Mouse (Mus musculus): ENCODE results near the gene Plekhh1. TPM values are rescaled to one million over a fixed set of nuclear protein-coding genes. Genes with fewer than 3 reads are reported as not detected.

The Plekhh1 gene
- polyA plus RNA-seq, 1 experiment from 2014 or later, result 4.9 TPM

- WGBS, result 49% methylated on average over 8 of the region's 8 CpGs
- Histone ChIP-seq H3K27me3 (replicated peaks) (no peaks in the 10 kb centered on the region), H3K4me2 (no peak overlapping the region), H3K9ac (no peak overlapping the region), H3K9me3 (no peaks in the 10 kb centered on the region), H3K27ac (no peak overlapping the region), H3K4me1 (no peaks in the 10 kb centered on the region), H3K36me3 (no peaks in the 10 kb centered on the region), H3K4me3 (replicated peaks) (no peak overlapping the region)
- no peak for ATAC-seq (ENCODE audit: insufficient read depth, low FRiP score, low read depth)
Measured at GRCm38 (mm10) chr12:79039708-79040107, 10.7 kb downstream of the Plekhh1 start.

DNA sequence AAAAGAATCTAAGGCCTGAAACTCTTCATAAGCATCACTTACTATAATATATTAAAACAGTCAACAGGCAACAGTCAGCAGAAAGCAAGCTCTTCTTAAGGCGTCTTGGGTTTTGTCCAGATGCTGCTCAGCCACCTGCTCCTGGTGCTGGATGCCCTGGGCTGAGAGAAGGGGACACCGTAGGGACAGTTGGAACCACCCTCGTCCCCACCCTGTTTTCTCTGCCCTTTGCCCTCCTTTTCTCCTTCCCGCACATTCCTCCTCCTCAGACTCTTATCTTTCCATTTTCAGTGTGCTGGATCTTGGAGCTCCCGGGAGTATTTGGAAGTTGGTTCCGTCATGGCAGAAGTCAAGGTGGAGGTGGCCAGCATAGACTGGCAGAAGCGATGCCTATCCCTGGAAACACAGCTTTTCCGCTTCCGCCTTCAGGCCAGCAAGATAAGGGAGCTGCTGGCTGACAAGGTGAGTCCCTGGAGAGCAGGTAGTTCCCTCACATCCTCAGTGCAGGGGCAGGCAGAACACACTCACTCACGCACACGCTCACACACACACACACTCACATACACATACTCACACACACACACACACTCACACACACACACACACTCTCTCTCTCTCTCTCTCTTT, 11.4 kb downstream of the Plekhh1 start:
- no peak overlapping the region for H3K4me2 ChIP-seq
- no peaks in the 10 kb centered on the region for H3K9me3 ChIP-seq
- 74% methylated on average over 11 of the region's 11 CpGs for WGBS
- no peak for ATAC-seq (ENCODE audit: insufficient read depth, low FRiP score, low read depth)
- H3K4me1 ChIP-seq, result no peaks in the 10 kb centered on the region
- no peaks in the 10 kb centered on the region for H3K27me3 ChIP-seq (replicated peaks)
- H3K4me3 ChIP-seq (replicated peaks), result no peak overlapping the region
- no peak overlapping the region for H3K27ac ChIP-seq
- H3K9ac ChIP-seq, result no peak overlapping the region
- no peaks in the 10 kb centered on the region for H3K36me3 ChIP-seq

GRCm38 (mm10) chr12:79041436-79041835, 12.5 kb downstream of the Plekhh1 start:
- no peaks in the 10 kb centered on the region for H3K9me3 ChIP-seq
- H3K27ac ChIP-seq, result 0 out of 2 replicates have a peak overlapping the region, but pooled peaks have one; percentile 42
- H3K4me2 ChIP-seq, result no peak overlapping the region
- no peak overlapping the region for H3K4me3 ChIP-seq (replicated peaks)
- no peak overlapping the region for H3K9ac ChIP-seq
- peak; percentile 71 for ATAC-seq (ENCODE audit: insufficient read depth, low FRiP score, low read depth)
- H3K27me3 ChIP-seq (replicated peaks), result no peaks in the 10 kb centered on the region
- no peaks in the 10 kb centered on the region for H3K4me1 ChIP-seq
- no peaks in the 10 kb centered on the region for H3K36me3 ChIP-seq

- Histone ChIP-seq H3K9ac (no peak overlapping the region), H3K9me3 (no peaks in the 10 kb centered on the region), H3K4me2 (no peak overlapping the region), H3K27me3 (replicated peaks) (no peaks in the 10 kb centered on the region), H3K4me3 (replicated peaks) (no peak overlapping the region), H3K36me3 (no peaks in the 10 kb centered on the region), H3K4me1 (no peaks in the 10 kb centered on the region), H3K27ac (no peak overlapping the region)
- ATAC-seq (ENCODE audit: insufficient read depth, low FRiP score, low read depth), result no peak
- 73% methylated on average over 8 of the region's 8 CpGs for WGBS
Measured at GRCm38 (mm10) chr12:79044668-79045067, 15.7 kb downstream of the Plekhh1 start.

DNA sequence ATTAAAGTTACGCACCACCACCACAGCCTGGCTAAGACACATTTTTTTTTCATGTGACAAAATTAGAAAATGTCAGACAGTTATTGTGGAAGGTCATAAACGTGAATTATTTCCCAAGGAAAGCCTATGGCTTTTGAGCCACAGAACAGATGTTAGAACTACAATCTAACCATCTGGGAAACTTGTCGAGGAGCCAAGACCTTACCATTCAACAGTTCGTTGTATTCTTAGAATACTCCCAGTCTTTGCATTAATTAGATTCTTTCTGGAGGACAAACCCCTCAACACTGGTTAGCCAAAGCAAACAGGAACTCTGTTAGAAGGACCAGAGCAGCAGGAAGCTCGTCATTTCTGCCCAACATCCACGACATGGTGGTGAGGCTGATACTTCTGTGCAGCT, 17.2 kb downstream of the Plekhh1 start:
- H3K27ac ChIP-seq, result no peak overlapping the region
- no peak overlapping the region for H3K9ac ChIP-seq
- 67% methylated on average over 6 of the region's 6 CpGs for WGBS
- no peak overlapping the region for H3K4me2 ChIP-seq
- no peaks in the 10 kb centered on the region for H3K9me3 ChIP-seq
- H3K27me3 ChIP-seq (replicated peaks), result no peaks in the 10 kb centered on the region
- no peaks in the 10 kb centered on the region for H3K36me3 ChIP-seq
- ATAC-seq (ENCODE audit: insufficient read depth, low FRiP score, low read depth), result no peak
- H3K4me3 ChIP-seq (replicated peaks), result no peak overlapping the region
- no peaks in the 10 kb centered on the region for H3K4me1 ChIP-seq

DNA sequence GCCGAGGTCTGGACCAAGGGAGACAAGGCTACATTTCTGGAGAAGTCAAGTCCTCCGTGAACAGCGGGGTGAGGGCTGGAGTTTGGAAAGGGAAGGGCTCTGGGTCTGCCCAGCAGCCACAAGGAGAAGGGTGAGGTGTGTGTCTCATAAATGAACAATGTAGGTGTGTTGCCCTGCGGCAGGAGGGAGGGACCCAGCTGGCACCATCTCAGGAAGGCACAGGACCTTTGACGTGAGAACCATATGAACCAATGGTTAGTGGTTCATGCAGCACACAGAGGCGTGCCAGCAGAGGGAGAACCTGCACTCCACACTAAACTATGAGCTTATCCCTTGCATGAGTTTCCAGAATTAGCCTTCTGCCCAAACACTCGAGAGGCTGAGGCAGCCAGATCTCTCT, 18.2 kb downstream of the Plekhh1 start:
- H3K4me3 ChIP-seq (replicated peaks), result no peak overlapping the region
- no peak overlapping the region for H3K27ac ChIP-seq
- no peaks in the 10 kb centered on the region for H3K9me3 ChIP-seq
- H3K9ac ChIP-seq, result no peak overlapping the region
- H3K4me1 ChIP-seq, result no peaks in the 10 kb centered on the region
- H3K27me3 ChIP-seq (replicated peaks), result no peaks in the 10 kb centered on the region
- 89% methylated on average over 7 of the region's 7 CpGs for WGBS
- ATAC-seq (ENCODE audit: insufficient read depth, low FRiP score, low read depth), result peak; percentile 22; the same call in 1 of the 2 replicates
- no peak overlapping the region for H3K4me2 ChIP-seq
- no peaks in the 10 kb centered on the region for H3K36me3 ChIP-seq

GRCm38 (mm10) chr12:79048898-79049297, 19.9 kb downstream of the Plekhh1 start:
- ATAC-seq (ENCODE audit: insufficient read depth, low FRiP score, low read depth), result no peak
- no peak overlapping the region for H3K4me2 ChIP-seq
- H3K4me1 ChIP-seq, result no peaks in the 10 kb centered on the region
- no peak overlapping the region for H3K27ac ChIP-seq
- no peak overlapping the region for H3K4me3 ChIP-seq (replicated peaks)
- H3K27me3 ChIP-seq (replicated peaks), result no peaks in the 10 kb centered on the region
- H3K9me3 ChIP-seq, result no peaks in the 10 kb centered on the region
- no peaks in the 10 kb centered on the region for H3K36me3 ChIP-seq
- no peak overlapping the region for H3K9ac ChIP-seq
- WGBS, result 79% methylated on average over 1 of the region's 1 CpGs

DNA sequence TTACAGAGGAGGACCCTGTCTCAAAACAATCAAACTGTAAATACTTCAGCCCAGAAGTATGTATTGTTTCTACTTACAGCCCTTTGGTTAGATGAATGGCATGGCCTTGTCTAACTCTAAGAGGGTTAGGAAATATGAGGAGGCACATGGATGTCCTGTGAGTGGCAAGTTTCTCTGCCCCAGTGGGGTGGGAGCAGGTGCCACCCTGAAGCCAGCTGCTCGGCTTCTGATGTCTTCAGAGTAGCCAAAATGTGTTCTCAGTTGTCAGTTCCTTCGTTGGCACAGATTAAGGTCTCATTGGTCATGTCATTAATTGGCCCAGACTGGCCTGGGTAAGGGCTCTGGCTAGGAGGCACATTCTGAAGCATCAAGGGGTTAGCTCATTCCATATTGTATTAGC, 20.8 kb downstream of the Plekhh1 start:
- WGBS, result 76% methylated on average over 2 of the region's 2 CpGs
- H3K9ac ChIP-seq, result no peak overlapping the region
- H3K4me2 ChIP-seq, result no peak overlapping the region
- no peak for ATAC-seq (ENCODE audit: insufficient read depth, low FRiP score, low read depth)
- no peaks in the 10 kb centered on the region for H3K4me1 ChIP-seq
- peaks cover 5% of the 10 kb centered on the region; the same call in 1 of the 2 replicates for H3K36me3 ChIP-seq
- H3K27me3 ChIP-seq (replicated peaks), result no peaks in the 10 kb centered on the region
- H3K27ac ChIP-seq, result no peak overlapping the region
- H3K9me3 ChIP-seq, result no peaks in the 10 kb centered on the region
- no peak overlapping the region for H3K4me3 ChIP-seq (replicated peaks)

GRCm38 (mm10) chr12:79050545-79051212, 21.7 kb downstream of the Plekhh1 start:
- 68% methylated on average over 3 of the region's 3 CpGs for WGBS
- ATAC-seq (ENCODE audit: insufficient read depth, low FRiP score, low read depth), result no peak
- H3K4me3 ChIP-seq (replicated peaks), result no peak overlapping the region
- no peak overlapping the region for H3K27ac ChIP-seq
- H3K4me1 ChIP-seq, result no peaks in the 10 kb centered on the region
- peaks cover 9% of the 10 kb centered on the region; the same call in 1 of the 2 replicates for H3K36me3 ChIP-seq
- no peak overlapping the region for H3K9ac ChIP-seq
- no peak overlapping the region for H3K4me2 ChIP-seq
- no peaks in the 10 kb centered on the region for H3K27me3 ChIP-seq (replicated peaks)
- no peaks in the 10 kb centered on the region for H3K9me3 ChIP-seq

DNA sequence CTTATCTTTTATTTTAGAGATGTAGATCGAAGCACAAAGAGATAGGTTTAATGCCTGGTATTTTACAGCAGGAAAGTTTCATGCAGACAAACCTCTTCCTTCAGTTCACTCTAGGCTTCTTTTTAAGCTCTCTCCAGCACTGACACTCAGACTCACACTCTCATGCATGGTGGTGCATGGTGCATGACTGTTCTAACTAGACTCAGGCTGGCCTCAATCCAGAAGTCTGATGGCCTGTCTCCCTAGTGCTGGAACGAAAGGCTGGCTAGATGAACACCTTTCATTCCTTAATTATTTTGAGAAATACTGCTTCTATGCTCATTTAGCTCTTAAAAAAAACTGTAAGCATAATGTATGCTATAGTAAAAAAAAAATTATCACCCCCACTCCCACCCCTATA, 23.1 kb downstream of the Plekhh1 start:
- no peak overlapping the region for H3K4me2 ChIP-seq
- no peak overlapping the region for H3K4me3 ChIP-seq (replicated peaks)
- peaks cover 9% of the 10 kb centered on the region; the same call in 1 of the 2 replicates for H3K36me3 ChIP-seq
- 84% methylated on average over 2 of the region's 2 CpGs for WGBS
- no peaks in the 10 kb centered on the region for H3K9me3 ChIP-seq
- no peak overlapping the region for H3K27ac ChIP-seq
- no peak for ATAC-seq (ENCODE audit: insufficient read depth, low FRiP score, low read depth)
- no peaks in the 10 kb centered on the region for H3K4me1 ChIP-seq
- no peak overlapping the region for H3K9ac ChIP-seq
- no peaks in the 10 kb centered on the region for H3K27me3 ChIP-seq (replicated peaks)

DNA sequence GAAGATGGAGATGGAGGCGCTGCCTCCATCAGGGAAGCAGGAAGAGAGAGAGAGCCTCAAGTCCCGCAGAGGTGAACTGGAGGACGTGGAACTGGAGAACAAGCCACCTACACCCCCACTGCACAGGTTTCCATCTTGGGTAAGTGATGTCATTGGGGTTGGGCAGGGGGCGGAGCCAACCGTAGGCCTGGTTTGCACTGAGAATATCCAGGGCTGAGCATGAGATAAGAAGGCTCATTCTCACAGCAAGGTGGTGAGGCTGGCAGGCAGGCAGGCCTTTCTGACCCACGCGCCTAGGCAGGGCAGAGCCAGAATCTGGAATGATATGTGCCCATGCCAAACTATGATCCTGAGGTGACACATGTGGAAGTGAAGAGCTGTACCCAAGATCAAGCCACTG, 26.3 kb downstream of the Plekhh1 start:
- 80% methylated on average over 7 of the region's 7 CpGs for WGBS
- Histone ChIP-seq H3K36me3 (peaks cover 9% of the 10 kb centered on the region; the same call in 1 of the 2 replicates), H3K4me3 (replicated peaks) (no peak overlapping the region), H3K27ac (no peak overlapping the region), H3K9ac (no peak overlapping the region), H3K4me1 (0 out of 2 replicates have a peak, but pooled peaks cover 1% of the 10 kb centered on the region), H3K4me2 (no peak overlapping the region), H3K27me3 (replicated peaks) (no peaks in the 10 kb centered on the region), H3K9me3 (no peaks in the 10 kb centered on the region)
- ATAC-seq (ENCODE audit: insufficient read depth, low FRiP score, low read depth), result peak; percentile 65

GRCm38 (mm10) chr12:79059573-79059972, 30.6 kb downstream of the Plekhh1 start:
- Histone ChIP-seq H3K27me3 (replicated peaks) (no peaks in the 10 kb centered on the region), H3K4me3 (replicated peaks) (no peak overlapping the region), H3K9me3 (no peaks in the 10 kb centered on the region), H3K9ac (no peak overlapping the region), H3K4me2 (no peak overlapping the region), H3K27ac (peak overlapping the region; percentile 13; the same call in 1 of the 2 replicates), H3K36me3 (peaks cover 6% of the 10 kb centered on the region; the same call in 1 of the 2 replicates), H3K4me1 (peaks cover 13% of the 10 kb centered on the region; the same call in 1 of the 2 replicates)
- ATAC-seq (ENCODE audit: insufficient read depth, low FRiP score, low read depth), result no peak
- 82% methylated on average over 6 of the region's 6 CpGs for WGBS
